Mouse (Mus musculus): Measurements from ENCODE around the gene Hormad2.

GRCm38 (mm10) chr11:4336693-4337283, 104.1 kb downstream of the Hormad2 start:
- TF ChIP-seq CTCF (IDR thresholded peaks at IDR 0.05; ENCODE audit: control insufficient read depth, insufficient read depth, low read length): no peak
- TF ChIP-seq POLR2A (IDR thresholded peaks at IDR 0.05; ENCODE audit: borderline replicate concordance, control insufficient read depth, low read depth, low read length): no peak
